Mouse (Mus musculus) bone marrow, adult 2 months (tissue): ENCODE data around the gene Lrmda. TPM values are rescaled to one million over a fixed set of nuclear protein-coding genes. Genes with fewer than 3 reads are reported as not detected.

Source experiments
- H3K27ac ChIP-seq: fragments of 200-500 bp; 2 replicates; pipeline ENCODE4 v1.5.1; 2012; ENCODE audit warnings: low read depth, mild to moderate bottlenecking, control low read depth, inconsistent platforms, low read length; ENCODE audit not compliant: control insufficient read depth, poor library complexity, insufficient read depth
- H3K4me1 ChIP-seq: fragments of 200-500 bp; 2 replicates; pipeline ENCODE4 v1.6.1; 2011; ENCODE audit warnings: low read length; ENCODE audit not compliant: control insufficient read depth, insufficient read depth
- H3K4me3 ChIP-seq: fragments of 200-500 bp; replicated peaks from 2 replicates; pipeline ENCODE3; 2011; ENCODE audit warnings: mild to moderate bottlenecking, low read depth, low read length, control low read depth; ENCODE audit not compliant: control insufficient read depth
- CTCF ChIP-seq: fragments of 200-500 bp; IDR thresholded peaks from 2 replicates; pipeline ENCODE4 v1.5.1; 2011; ENCODE audit warnings: low read length, control low read depth; ENCODE audit not compliant: control insufficient read depth, insufficient read depth
- POLR2A ChIP-seq: fragments of 200-500 bp; IDR thresholded peaks from 2 replicates; pipeline ENCODE4 v1.6.1; 2011; ENCODE audit warnings: low read depth, mild to moderate bottlenecking, control low read depth, low read length, borderline replicate concordance; ENCODE audit not compliant: control insufficient read depth
- WGBS: fragments of 180-500 bp; shearing (Covaris S2); methylation state at CpG from one replicate; pipeline ENCODE4 v1.1.7; 2018; 5-methylcytosine and 5-hydroxymethylcytosine counted together
- polyA plus RNA-seq: library from polyadenylated mRNA; stranded (reverse); fragments of >200 nt; gene quantifications from 2 replicates; pipeline ENCODE4 v1.2.4, GENCODE M21; 2011; ENCODE audit warnings: low replicate concordance; ENCODE audit not compliant: missing spikeins, insufficient read depth, insufficient read length

Lrmda gene
- polyA plus RNA-seq, 1 experiment = 3.8 TPM

- no peak overlapping the region for H3K27ac ChIP-seq
- H3K4me1 ChIP-seq = no peaks in the 10 kb centered on the region
- TF ChIP-seq POLR2A (no peak), CTCF (no peak)
- WGBS = 68% methylated on average over 3 of the region's 3 CpGs
- no peak overlapping the region for H3K4me3 ChIP-seq
Observed at GRCm38 (mm10) chr14:22826825-22827224, 807.3 kb downstream of the Lrmda start.

DNA sequence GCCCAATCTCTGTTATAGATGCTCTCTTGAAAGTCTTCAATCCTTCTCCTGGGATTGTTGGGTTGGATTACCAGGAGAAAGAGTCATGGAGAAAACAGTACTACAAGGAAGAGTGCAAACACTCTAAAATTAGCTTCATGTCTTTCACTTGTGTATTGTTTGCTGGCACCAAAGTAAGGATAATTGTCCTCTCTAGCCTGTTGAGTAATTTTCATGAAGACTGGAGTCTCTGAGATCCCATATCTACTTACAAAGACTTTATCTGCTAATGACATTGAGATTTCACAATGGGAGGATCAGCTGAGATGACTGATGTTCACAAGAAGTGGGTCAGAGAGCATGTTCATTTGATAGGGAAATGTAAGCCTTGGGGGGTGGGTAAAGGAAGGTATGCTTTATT lies 817.5 kb downstream of the Lrmda start:
- no peak for TF ChIP-seq POLR2A
- no peak for TF ChIP-seq CTCF
- Histone ChIP-seq H3K4me1 (no peaks in the 10 kb centered on the region), H3K4me3 (no peak overlapping the region), H3K27ac (no peak overlapping the region)

DNA sequence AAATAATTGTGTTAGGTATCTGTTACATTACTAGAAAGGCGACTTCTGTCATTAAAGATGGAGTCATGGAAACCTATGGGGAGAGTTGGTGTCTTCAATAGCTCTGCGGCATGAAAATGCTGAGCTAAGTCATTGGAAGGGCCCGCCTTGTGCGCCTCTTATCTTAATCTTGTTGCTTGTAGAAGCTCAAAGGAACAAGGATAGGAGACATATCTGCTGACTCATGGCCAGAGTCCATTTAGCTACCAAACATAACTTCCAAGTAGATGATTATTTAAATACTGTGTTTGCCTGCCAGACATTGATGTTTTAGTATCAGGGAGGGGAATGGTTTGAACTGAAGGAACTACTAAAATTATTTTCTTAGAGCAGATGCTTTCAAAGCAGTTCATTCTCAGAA lies 821.6 kb downstream of the Lrmda start:
- Histone ChIP-seq H3K4me3 (no peak overlapping the region), H3K27ac (no peak overlapping the region), H3K4me1 (no peaks in the 10 kb centered on the region; the same call in 1 of the 2 replicates)
- TF ChIP-seq CTCF (no peak), POLR2A (no peak)
- WGBS = 75% methylated on average over 4 of the region's 4 CpGs

- TF ChIP-seq CTCF (no peak), POLR2A (no peak)
- Histone ChIP-seq H3K4me1 (peaks cover 1% of the 10 kb centered on the region; the same call in 1 of the 2 replicates), H3K27ac (no peak overlapping the region), H3K4me3 (no peak overlapping the region)
Observed at GRCm38 (mm10) chr14:22844006-22844405, 824.5 kb downstream of the Lrmda start.

- Histone ChIP-seq H3K4me3 (no peak overlapping the region), H3K27ac (no peak overlapping the region), H3K4me1 (peaks cover 1% of the 10 kb centered on the region; the same call in 1 of the 2 replicates)
- TF ChIP-seq CTCF (no peak), POLR2A (no peak)
- 53% methylated on average over 4 of the region's 4 CpGs for WGBS
Observed at GRCm38 (mm10) chr14:22845401-22845800, 825.9 kb downstream of the Lrmda start.

DNA sequence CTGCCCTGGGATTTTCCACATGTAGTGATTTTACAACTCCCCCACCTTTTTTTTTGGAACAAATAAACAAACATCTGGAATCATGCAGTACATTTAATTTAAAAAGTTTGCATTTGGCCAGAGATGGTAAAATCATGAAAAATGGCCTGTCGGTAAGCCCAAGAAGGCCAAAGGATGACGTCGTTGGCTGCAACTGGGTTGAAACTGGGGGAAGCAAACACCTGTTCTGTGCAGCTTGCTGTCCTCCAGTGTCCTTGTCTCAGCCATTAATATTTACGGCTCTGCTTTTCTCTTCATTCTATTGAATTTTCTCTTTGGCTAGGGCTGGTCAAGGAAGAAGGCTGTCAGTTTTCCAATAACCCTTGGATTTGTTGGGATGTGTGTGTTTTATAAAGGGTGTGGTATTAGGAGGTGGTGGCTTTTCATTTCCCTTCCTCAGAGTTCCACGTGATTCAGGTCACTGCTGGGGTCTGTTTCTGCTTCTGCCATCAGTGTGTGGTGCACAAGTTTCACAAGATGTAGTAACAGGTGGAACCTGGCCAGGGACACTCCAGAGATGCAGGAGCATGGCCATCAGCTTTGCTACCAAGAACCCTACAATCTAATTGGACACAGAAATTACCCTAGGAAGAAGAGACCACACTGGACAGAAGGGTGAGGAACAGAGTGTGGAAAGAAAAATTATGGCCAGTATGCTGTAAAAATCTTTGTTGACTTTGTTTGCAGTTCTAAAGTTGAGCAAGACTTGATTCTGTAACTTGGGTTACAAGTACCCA lies 827.7 kb downstream of the Lrmda start:
- peaks cover 1% of the 10 kb centered on the region; the same call in 1 of the 2 replicates for H3K4me1 ChIP-seq
- TF ChIP-seq POLR2A = no peak
- no peak for TF ChIP-seq CTCF
- no peak overlapping the region for H3K4me3 ChIP-seq
- no peak overlapping the region for H3K27ac ChIP-seq
- WGBS = 71% methylated on average over 5 of the region's 5 CpGs

- Histone ChIP-seq H3K27ac (no peak overlapping the region), H3K4me3 (no peak overlapping the region), H3K4me1 (peaks cover 1% of the 10 kb centered on the region; the same call in 1 of the 2 replicates)
- TF ChIP-seq CTCF (no peak), POLR2A (no peak)
- 75% methylated on average over 2 of the region's 2 CpGs for WGBS
Observed at GRCm38 (mm10) chr14:22849108-22849507, 829.6 kb downstream of the Lrmda start.

GRCm38 (mm10) chr14:22860631-22861030 lies 841.1 kb downstream of the Lrmda start:
- 71% methylated on average over 4 of the region's 4 CpGs for WGBS
- no peaks in the 10 kb centered on the region for H3K4me1 ChIP-seq
- TF ChIP-seq POLR2A (no peak), CTCF (no peak)
- no peak overlapping the region for H3K27ac ChIP-seq
- no peak overlapping the region for H3K4me3 ChIP-seq
